Mouse (Mus musculus) liver, embryonic 12.5 days (tissue): Measurements from ENCODE around the gene Tor1a. TPM values are rescaled to one million over a fixed set of nuclear protein-coding genes. Genes with fewer than 3 reads are reported as not detected.

Experiments used
- ATAC-seq: fragments of 200-750 bp; cut with Nextera tagmentation; 2 replicates; pipeline ENCODE4 v1.8.0; 2017; ENCODE audit warnings: moderate number of reproducible peaks, mild to moderate bottlenecking, moderate library complexity
- H3K27ac ChIP-seq: fragments of 300-500 bp; sonication (generic); 2 replicates; pipeline ENCODE4 v1.5.1; 2016; ENCODE audit warnings: mild to moderate bottlenecking
- H3K27me3 ChIP-seq: fragments of 300-500 bp; sonication (generic); replicated peaks from 2 replicates; pipeline ENCODE4 v1.6.1; 2016; ENCODE audit warnings: mild to moderate bottlenecking, moderate library complexity
- H3K36me3 ChIP-seq: fragments of 300-500 bp; sonication (generic); 2 replicates; pipeline ENCODE4 v1.6.1; 2016; ENCODE audit warnings: mild to moderate bottlenecking, moderate library complexity
- H3K4me1 ChIP-seq: fragments of 300-500 bp; sonication (generic); 2 replicates; pipeline ENCODE4 v1.6.1; 2016
- H3K4me2 ChIP-seq: fragments of 300-500 bp; sonication (generic); 2 replicates; pipeline ENCODE4 v1.6.1; 2016; ENCODE audit warnings: mild to moderate bottlenecking, moderate library complexity
- H3K4me3 ChIP-seq: fragments of 300-500 bp; sonication (generic); 2 replicates; pipeline ENCODE4 v1.5.1; 2016; ENCODE audit warnings: mild to moderate bottlenecking, moderate library complexity
- H3K9ac ChIP-seq: fragments of 300-500 bp; sonication (generic); 2 replicates; pipeline ENCODE4 v1.6.1; 2016; ENCODE audit warnings: mild to moderate bottlenecking, moderate library complexity
- H3K9me3 ChIP-seq: fragments of 300-500 bp; sonication (generic); replicated peaks from 2 replicates; pipeline ENCODE4 v1.6.1; 2016; ENCODE audit warnings: mild to moderate bottlenecking, moderate library complexity
- WGBS: fragments of 180-500 bp; shearing (Covaris S2); methylation state at CpG from one replicate; pipeline ENCODE4 v1.1.7; 2016; ENCODE audit not compliant: insufficient replicate concordance; 5-methylcytosine and 5-hydroxymethylcytosine counted together
- polyA plus RNA-seq: library from polyadenylated mRNA; unstranded; fragments of >200 nt; fragmentation: Nextera tagmentation; extraction: Ambion mirVana; gene quantifications from 2 replicates; pipeline ENCODE4 v1.2.1, GENCODE M21; 2016

Gene Tor1a
- polyA plus RNA-seq, result 46.2 and 51.8 TPM in 2 replicates

GRCm38 (mm10) chr2:30967352-30968327 lies at the start of gene Tor1a:
Gene Tor1a (minus strand): TSS chr2:30967933.
- peak within 1 kb of the TSS; percentile 94 for H3K9ac ChIP-seq
- H3K27me3 ChIP-seq, result no peaks in the 10 kb centered on the region
- 2% methylated on average over 59 of the region's 59 CpGs for WGBS
- peaks cover 48% of the 10 kb centered on the region for H3K36me3 ChIP-seq
- peak within 1 kb of the TSS; percentile 97 for H3K4me3 ChIP-seq
- H3K9me3 ChIP-seq, result no peaks in the 10 kb centered on the region
- H3K4me1 ChIP-seq, result peaks cover 32% of the 10 kb centered on the region
- peak within 1 kb of the TSS; percentile 89 for H3K4me2 ChIP-seq
- H3K27ac ChIP-seq, result peak within 1 kb of the TSS; percentile 81
- ATAC-seq, result peak; percentile 92

GRCm38 (mm10) chr2:31013371-31014120 lies 45.8 kb upstream of the Tor1a start:
- Histone ChIP-seq H3K9me3 (no peaks in the 10 kb centered on the region), H3K4me3 (no peak overlapping the region), H3K4me2 (no peak overlapping the region), H3K27me3 (no peaks in the 10 kb centered on the region), H3K9ac (no peak overlapping the region), H3K4me1 (peaks cover 10% of the 10 kb centered on the region; the same call in 1 of the 2 replicates), H3K36me3 (peaks cover 41% of the 10 kb centered on the region), H3K27ac (no peak overlapping the region)
- no peak for ATAC-seq
- WGBS, result 72% methylated on average over 14 of the region's 14 CpGs

GRCm38 (mm10) chr2:31007208-31007607 lies 39.5 kb upstream of the Tor1a start:
- Histone ChIP-seq H3K4me1 (peaks cover 48% of the 10 kb centered on the region), H3K36me3 (peaks cover 40% of the 10 kb centered on the region), H3K9me3 (no peaks in the 10 kb centered on the region), H3K4me3 (no peak overlapping the region), H3K9ac (peak overlapping the region; percentile 36; the same call in 1 of the 2 replicates), H3K27me3 (no peaks in the 10 kb centered on the region), H3K27ac (peak overlapping the region; percentile 89), H3K4me2 (peak overlapping the region; percentile 70)
- 67% methylated on average over 5 of the region's 5 CpGs for WGBS
- no peak for ATAC-seq

- WGBS, result 10% methylated on average over 5 of the region's 5 CpGs
- Histone ChIP-seq H3K27me3 (no peaks in the 10 kb centered on the region), H3K4me1 (peaks cover 48% of the 10 kb centered on the region), H3K4me3 (peak overlapping the region; percentile 45), H3K36me3 (peaks cover 37% of the 10 kb centered on the region), H3K9me3 (no peaks in the 10 kb centered on the region), H3K9ac (peak overlapping the region; percentile 70), H3K27ac (peak overlapping the region; percentile 89), H3K4me2 (peak overlapping the region; percentile 70)
- ATAC-seq, result peak; percentile 90
These were observed 38.7 kb upstream of the Tor1a start for GRCm38 (mm10) chr2:31006434-31006833.

GRCm38 (mm10) chr2:31005453-31005852 lies 37.7 kb upstream of the Tor1a start:
- ATAC-seq, result peak; percentile 61
- Histone ChIP-seq H3K36me3 (peaks cover 29% of the 10 kb centered on the region), H3K9me3 (no peaks in the 10 kb centered on the region), H3K4me2 (peak overlapping the region; percentile 70), H3K27ac (peak overlapping the region; percentile 89), H3K4me1 (peaks cover 48% of the 10 kb centered on the region), H3K27me3 (no peaks in the 10 kb centered on the region), H3K4me3 (peak overlapping the region; percentile 45), H3K9ac (peak overlapping the region; percentile 70)
- WGBS, result 15% methylated on average over 2 of the region's 2 CpGs

- H3K36me3 ChIP-seq, result peaks cover 26% of the 10 kb centered on the region
- ATAC-seq, result no peak
- H3K27me3 ChIP-seq, result no peaks in the 10 kb centered on the region
- H3K4me1 ChIP-seq, result peaks cover 36% of the 10 kb centered on the region
- no peak overlapping the region for H3K4me2 ChIP-seq
- no peaks in the 10 kb centered on the region for H3K9me3 ChIP-seq
- H3K4me3 ChIP-seq, result no peak overlapping the region
- WGBS, result 86% methylated on average over 10 of the region's 10 CpGs
- no peak overlapping the region for H3K9ac ChIP-seq
- no peak overlapping the region for H3K27ac ChIP-seq
These were observed 35.1 kb upstream of the Tor1a start for GRCm38 (mm10) chr2:31002857-31003256.

GRCm38 (mm10) chr2:30998443-30999260 lies 30.9 kb upstream of the Tor1a start:
- no peaks in the 10 kb centered on the region; the same call in 1 of the 2 replicates for H3K27me3 ChIP-seq
- ATAC-seq, result no peak
- H3K27ac ChIP-seq, result no peak overlapping the region
- H3K36me3 ChIP-seq, result peaks cover 14% of the 10 kb centered on the region
- no peaks in the 10 kb centered on the region for H3K9me3 ChIP-seq
- H3K9ac ChIP-seq, result no peak overlapping the region
- H3K4me3 ChIP-seq, result no peak overlapping the region
- no peak overlapping the region for H3K4me2 ChIP-seq
- WGBS, result 68% methylated on average over 8 of the region's 8 CpGs
- H3K4me1 ChIP-seq, result no peaks in the 10 kb centered on the region

GRCm38 (mm10) chr2:30995432-30995996 lies 27.8 kb upstream of the Tor1a start:
- H3K27ac ChIP-seq, result no peak overlapping the region
- no peaks in the 10 kb centered on the region for H3K4me1 ChIP-seq
- 75% methylated on average over 11 of the region's 11 CpGs for WGBS
- H3K4me2 ChIP-seq, result no peak overlapping the region
- H3K27me3 ChIP-seq, result no peaks in the 10 kb centered on the region; the same call in 1 of the 2 replicates
- no peaks in the 10 kb centered on the region for H3K36me3 ChIP-seq
- no peak overlapping the region for H3K4me3 ChIP-seq
- H3K9me3 ChIP-seq, result no peaks in the 10 kb centered on the region
- ATAC-seq, result no peak
- no peak overlapping the region for H3K9ac ChIP-seq

- 79% methylated on average over 4 of the region's 4 CpGs for WGBS
- Histone ChIP-seq H3K4me1 (no peaks in the 10 kb centered on the region), H3K4me2 (no peak overlapping the region), H3K9me3 (no peaks in the 10 kb centered on the region), H3K36me3 (no peaks in the 10 kb centered on the region), H3K27ac (no peak overlapping the region), H3K27me3 (no peaks in the 10 kb centered on the region; the same call in 1 of the 2 replicates), H3K9ac (no peak overlapping the region), H3K4me3 (no peak overlapping the region)
- ATAC-seq, result no peak
These were observed 27.1 kb upstream of the Tor1a start for GRCm38 (mm10) chr2:30994853-30995252.

GRCm38 (mm10) chr2:30990221-30990620 lies 22.5 kb upstream of the Tor1a start:
- WGBS, result 69% methylated on average over 9 of the region's 9 CpGs
- no peak for ATAC-seq

More at GRCm38 (mm10) chr2:30990221-30990620, 22.5 kb upstream of the Tor1a start:
- Histone ChIP-seq H3K9me3 (no peaks in the 10 kb centered on the region), H3K4me2 (no peak overlapping the region), H3K27ac (no peak overlapping the region), H3K36me3 (no peaks in the 10 kb centered on the region), H3K27me3 (no peaks in the 10 kb centered on the region), H3K4me1 (peaks cover 11% of the 10 kb centered on the region), H3K4me3 (no peak overlapping the region), H3K9ac (no peak overlapping the region)
